Mouse (Mus musculus) layer of hippocampus, postnatal 14 days (tissue): ENCODE data around the gene Rpl36a. TPM values are rescaled to one million over a fixed set of nuclear protein-coding genes. Genes with fewer than 3 reads are reported as not detected.
"Not testable (repeated sequence)": the region's sequence is repeated elsewhere in the genome, so short reads cannot be mapped to it uniquely, and the experiment has no call there.

Experiments used
- DNase-seq, 2 experiments: peaks; one replicate each; pipeline ENCODE4 v3.0.0; 2021 to 2022; ENCODE audit warnings: low spot score in 2 of 2, mixed read lengths in 1 of 2
- long read RNA-seq, 2 experiments: library from polyadenylated mRNA; stranded (forward); transcript quantifications; one replicate each; pipeline ENCODE4 v2.0.0; 2021
- total RNA-seq, 2 experiments: library from RNA; stranded (reverse); gene quantifications; 2 replicates each; pipeline ENCODE4 v1.2.3; 2021

Gene Rpl36a
- 100 to 1,000 TPM; 134 to 163 TPM for total RNA-seq
- long read RNA-seq, experiment 1, transcript Rpl36a-201 (5 exons, 483 nt), result major isoform, 32 of 37 reads
- long read RNA-seq, experiment 1, partial matches to known transcripts, result 0 of 37 reads
- long read RNA-seq, experiment 1, other reads (novel, unspliced or antisense), result 1 of 37 reads
- long read RNA-seq, experiment 2, transcript Rpl36a-206 (4 exons, 812 nt), result minor isoform, 10 of 95 reads
- long read RNA-seq, experiment 2, transcript Rpl36a-201 (5 exons, 483 nt), result major isoform, 85 of 95 reads
- long read RNA-seq, experiment 2, partial matches to known transcripts, result 0 of 95 reads
- long read RNA-seq, experiment 2, other reads (novel, unspliced or antisense), result 0 of 95 reads

- peak; percentile 84 to 94 for DNase-seq
These were observed at the start of gene Rpl36a for GRCm38 (mm10) chrX:134585103-134586002. TSS of gene Rpl36a (plus strand) at chrX:134585654.

GRCm38 (mm10) chrX:134539795-134540194, 45.7 kb upstream of the Rpl36a start:
- not testable (repeated sequence) for DNase-seq

- DNase-seq, result no peak
These were observed 44.9 kb upstream of the Rpl36a start for GRCm38 (mm10) chrX:134540414-134541135.

GRCm38 (mm10) chrX:134541145-134541954, 44.1 kb upstream of the Rpl36a start, which contains the start of gene Timm8a1:
TSS of gene Timm8a1 (minus strand) at chrX:134541865.
- DNase-seq, result peak; percentile 23 to 37

- no peak for DNase-seq
These were observed 43.5 kb upstream of the Rpl36a start for GRCm38 (mm10) chrX:134541955-134542308.

- DNase-seq, result no peak
These were observed 38.1 kb upstream of the Rpl36a start for GRCm38 (mm10) chrX:134547330-134547729.

GRCm38 (mm10) chrX:134550903-134551302, 34.6 kb upstream of the Rpl36a start:
- peak; percentile 2 to 52 for DNase-seq

GRCm38 (mm10) chrX:134553326-134553725, 32.1 kb upstream of the Rpl36a start:
- DNase-seq, result no peak

- no peak for DNase-seq
These were observed 31.0 kb upstream of the Rpl36a start for GRCm38 (mm10) chrX:134554425-134554824.

GRCm38 (mm10) chrX:134564326-134564725, 21.1 kb upstream of the Rpl36a start:
- no peak for DNase-seq

- DNase-seq, result no peak
These were observed 18.8 kb upstream of the Rpl36a start for GRCm38 (mm10) chrX:134566536-134567222.

- DNase-seq, result no peak
These were observed 7.6 kb upstream of the Rpl36a start for GRCm38 (mm10) chrX:134577896-134578295.

GRCm38 (mm10) chrX:134580528-134581305, 4.7 kb upstream of the Rpl36a start:
- no peak for DNase-seq

GRCm38 (mm10) chrX:134582270-134582669, 3.2 kb upstream of the Rpl36a start:
- no peak for DNase-seq

- DNase-seq, result no peak
These were observed 2.4 kb upstream of the Rpl36a start, which contains the start of gene Btk for GRCm38 (mm10) chrX:134582888-134583669. TSS of gene Btk (minus strand) at chrX:134583570.

- DNase-seq, result no peak
These were observed 993 bp downstream of the Rpl36a start for GRCm38 (mm10) chrX:134586447-134586846.

GRCm38 (mm10) chrX:134588261-134588660, 2.8 kb downstream of the Rpl36a start:
- no peak for DNase-seq

GRCm38 (mm10) chrX:134588997-134589396, 3.5 kb downstream of the Rpl36a start:
- DNase-seq, result no peak
